Mouse (Mus musculus) lung, adult 2 months (tissue): ENCODE data around the gene Zfp189.

Source experiments
- CTCF ChIP-seq: fragments of 200-500 bp; IDR thresholded peaks from 2 replicates; pipeline ENCODE4 v1.5.1; 2011; ENCODE audit warnings: mild to moderate bottlenecking, low read length, control low read depth; ENCODE audit not compliant: insufficient read depth
- POLR2A ChIP-seq: fragments of 200-500 bp; IDR thresholded peaks from 2 replicates; pipeline ENCODE4 v1.6.1; 2011; ENCODE audit warnings: low read depth, mild to moderate bottlenecking, control low read depth, low read length, borderline replicate concordance; ENCODE audit errors: extremely low read depth

- TF ChIP-seq POLR2A (no peak), CTCF (no peak)
Observed at GRCm38 (mm10) chr4:49522576-49522975, 1.6 kb downstream of the Zfp189 start.
